22 mouse cellular contexts compared by ENCODE assay signal in genomic region chr2:150243211-150243610, GRCm38 (mm10). TPM values are rescaled to one million over a fixed set of nuclear protein-coding genes. Genes with fewer than 3 reads are reported as not detected.
DNase-seq lines count a peak whose midpoint lies in the region; ATAC-seq and TF ChIP-seq lines count a peak whose summit lies in the region.
"Had no signal": no experiment of that assay in that cellular context is flagged by ENCODE, and none has a peak within 500 bp of the region (broad histone marks: within the 10 kb centered on the region; RNA-seq: fewer than 3 reads in every experiment).

No protein-coding gene starts in this region.

- DNase-seq in kidney, adult 2 months, result peak; percentile 84
- DNase-seq in kidney, postnatal 4 days, result no peak
- peak; percentile 76 for DNase-seq in kidney, adult 9 months
- DNase-seq: adrenal gland, adult 2 months; adrenal gland, postnatal 10 days; adrenal gland, postnatal 25 days; cerebellum, adult 11 months; cerebellum, adult 18-20 months; cerebellum, adult 8-10 months; cerebellum, adult 9-11 months; cerebellum, postnatal 14 days; cerebellum, postnatal 36 days; embryo, embryonic 11 days had no signal

- TF ChIP-seq CTCF in kidney, adult 2 months (conservative IDR thresholded peaks at IDR 0.05; ENCODE audit: insufficient read depth, insufficient read length, low read depth, low read length), result no peak

- H3K9me3 ChIP-seq in kidney, embryonic 16.5 days (ENCODE audit: low read length), result peaks cover 39% of the 10 kb centered on the region

- H3K36me3 ChIP-seq in kidney, adult 2 months (ENCODE audit: control insufficient read depth, insufficient read depth, low read length), result peaks cover 6% of the 10 kb centered on the region
- H3K36me3 ChIP-seq in kidney, embryonic 16.5 days (ENCODE audit: insufficient read depth, low read length), result peaks cover 27% of the 10 kb centered on the region

- H3K27me3 ChIP-seq in kidney, adult 2 months (replicated peaks; ENCODE audit: control insufficient read depth, insufficient read depth, low read length), result no peaks in the 10 kb centered on the region
- H3K27me3 ChIP-seq in kidney, embryonic 16.5 days (ENCODE audit: insufficient read depth, low read length), result no peaks in the 10 kb centered on the region
- H3K27me3 ChIP-seq: embryonic facial prominence, embryonic 13.5 days; embryonic facial prominence, embryonic 15.5 days; forebrain, embryonic 12.5 days had no signal

- H3K4me2 ChIP-seq in kidney, embryonic 16.5 days (replicated peaks; ENCODE audit: low read depth, low read length), result no peak overlapping the region
- H3K4me2 ChIP-seq: embryonic facial prominence, embryonic 13.5 days; embryonic facial prominence, embryonic 15.5 days; forebrain, embryonic 12.5 days had no signal

- H3K4me3 ChIP-seq in kidney, adult 2 months (ENCODE audit: insufficient read depth, low read depth, low read length), result no peak overlapping the region
- no peak overlapping the region for H3K4me3 ChIP-seq in kidney, embryonic 16.5 days (ENCODE audit: low read length)
- H3K4me3 ChIP-seq: embryonic facial prominence, embryonic 13.5 days; embryonic facial prominence, embryonic 15.5 days; erythroblast, embryonic 14.5 days; forebrain, embryonic 10.5 days; forebrain, embryonic 12.5 days had no signal

- H3K9ac ChIP-seq in kidney, embryonic 16.5 days (replicated peaks; ENCODE audit: low read length), result no peak overlapping the region
- H3K9ac ChIP-seq: embryonic facial prominence, embryonic 13.5 days; embryonic facial prominence, embryonic 15.5 days; forebrain, embryonic 12.5 days had no signal

- no peak overlapping the region for H3K27ac ChIP-seq in kidney, adult 2 months (ENCODE audit: insufficient read depth, low read depth, low read length)
- no peak overlapping the region for H3K27ac ChIP-seq in kidney, embryonic 16.5 days (ENCODE audit: low read length)
- H3K27ac ChIP-seq: embryonic facial prominence, embryonic 13.5 days; embryonic facial prominence, embryonic 15.5 days; forebrain, embryonic 10.5 days; forebrain, embryonic 12.5 days had no signal

- 73% methylated on average over 2 of the region's 2 CpGs for WGBS in kidney, adult 2 months
- 91% methylated on average over 2 of the region's 2 CpGs for WGBS in kidney, embryonic 16.5 days

- ATAC-seq in kidney, embryonic 16.5 days (ENCODE audit: low FRiP score, low TSS enrichment), result no peak
- ATAC-seq: forebrain, embryonic 14.5 days; forebrain, embryonic 16.5 days had no signal

- TF ChIP-seq POLR2A in kidney, adult 2 months (IDR thresholded peaks at IDR 0.05; ENCODE audit: low read depth, low read length), result no peak

- H3K4me1 ChIP-seq in kidney, adult 2 months (ENCODE audit: control insufficient read depth, insufficient read depth, low read length), result no peaks in the 10 kb centered on the region
- H3K4me1 ChIP-seq in kidney, embryonic 16.5 days (ENCODE audit: insufficient read depth, low read length), result no peaks in the 10 kb centered on the region
- H3K4me1 ChIP-seq: embryonic facial prominence, embryonic 13.5 days; embryonic facial prominence, embryonic 15.5 days; forebrain, embryonic 10.5 days; forebrain, embryonic 12.5 days had no signal

RNA-seq across cellular contexts. Expression of gene Gm21994, which starts 12.2 kb away (rescaled TPM):
- 0.16 TPM in 1 of 2 replicates, not detected in the other for polyA plus RNA-seq in kidney, adult 2 months (2012; rRNA removed)
- 5.7 and 6.0 TPM in 2 replicates for polyA plus RNA-seq in kidney, embryonic 16.5 days (2015; fragmentation: Nextera tagmentation; extraction: Ambion mirVana)
- polyA plus RNA-seq: adrenal gland, adult 2 months; erythroblast, embryonic 14.5 days had no signal

RNA-seq across cellular contexts. Expression of gene Gm14124, which starts 14.1 kb away (rescaled TPM):
- not detected in 2 replicates for polyA plus RNA-seq in kidney, adult 2 months (2012; rRNA removed)
- polyA plus RNA-seq in kidney, embryonic 16.5 days (2015; fragmentation: Nextera tagmentation; extraction: Ambion mirVana), result 0.06 TPM in 1 of 2 replicates, not detected in the other
- polyA plus RNA-seq: adrenal gland, adult 2 months; embryonic facial prominence, embryonic 11.5 days; embryonic facial prominence, embryonic 13.5 days; embryonic facial prominence, embryonic 15.5 days; erythroblast, embryonic 14.5 days; forebrain, embryonic 12.5 days; forebrain, embryonic 14.5 days; forebrain, embryonic 16.5 days had no signal

RNA-seq across cellular contexts. Expression of gene Zfp937, which starts 25.3 kb away (rescaled TPM):
- polyA plus RNA-seq in kidney, adult 2 months (2012; rRNA removed), result 0.38 and 0.41 TPM in 2 replicates
- 16.4 and 16.7 TPM in 2 replicates for polyA plus RNA-seq in kidney, embryonic 16.5 days (2015; fragmentation: Nextera tagmentation; extraction: Ambion mirVana)
- polyA plus RNA-seq: erythroblast, embryonic 14.5 days had no signal

Comparison
In these comparisons a context has a peak if more than half of its experiments do, and no peak if none do; other contexts are left out.
1. DNase-seq: peak in kidney, adult 2 months (single experiment) and kidney, adult 9 months (single experiment); none in kidney, postnatal 4 days (0 of 2).
2. RNA of gene Zfp937, which starts 25.3 kb away (polyA plus RNA-seq): 16.4 to 16.7 TPM in kidney, embryonic 16.5 days; 0.38 to 0.41 TPM in kidney, adult 2 months; every median in the first group is over 10 times any median in the second.